ENCODE assay signal across 8 mouse cellular contexts in genomic region chr7:45786661-45787413, GRCm38 (mm10). TPM values are rescaled to one million over a fixed set of nuclear protein-coding genes. Genes with fewer than 3 reads are reported as not detected.
DNase-seq lines count a peak whose midpoint lies in the region; ATAC-seq lines count a peak whose summit lies in the region.

No protein-coding gene starts in this region.

- peaks cover 19% of the 10 kb centered on the region for H3K4me1 ChIP-seq in kidney, embryonic 14.5 days (ENCODE audit: control insufficient read depth, insufficient read depth, low read length)
- H3K4me1 ChIP-seq in limb, embryonic 15.5 days: peaks cover 41% of the 10 kb centered on the region

- H3K9me3 ChIP-seq in kidney, embryonic 14.5 days (ENCODE audit: control insufficient read depth, low read length): no peaks in the 10 kb centered on the region
- H3K9me3 ChIP-seq in limb, embryonic 15.5 days: no peaks in the 10 kb centered on the region; the same call in 1 of the 2 replicates

- ATAC-seq in kidney, embryonic 14.5 days (ENCODE audit: low FRiP score, low TSS enrichment): peak; percentile 40; the same call in 1 of the 2 replicates
- peak; percentile 36; the same call in 1 of the 2 replicates for ATAC-seq in limb, embryonic 15.5 days (ENCODE audit: insufficient number of reproducible peaks, low FRiP score, low TSS enrichment, low read depth)
- no peak for ATAC-seq in erythroblast, adult 5-6 weeks (replicated peaks; ENCODE audit: low FRiP score, poor library complexity, severe bottlenecking)

- 6% methylated on average over 17 of the region's 17 CpGs for whole genome bisulfite sequencing in kidney, embryonic 14.5 days
- WGBS in limb, embryonic 15.5 days: 6% methylated on average over 15 of the region's 17 CpGs

- DNase-seq in kidney, postnatal 10 days: no peak
- DNase-seq in cerebellum, adult 8-10 months: peak; percentile 66
- peak; percentile 81 for DNase-seq in forelimb bud, embryonic 11.5 days (ENCODE audit: low read depth, low spot score)
- peak; percentile 41 for DNase-seq in right cerebral cortex, postnatal 4 days
- DNase-seq in spleen, adult 18-20 months: no peak

- H3K36me3 ChIP-seq in kidney, embryonic 14.5 days (ENCODE audit: control insufficient read depth, insufficient read depth, low read length): peaks cover 17% of the 10 kb centered on the region; the same call in 1 of the 2 replicates
- peaks cover 32% of the 10 kb centered on the region for H3K36me3 ChIP-seq in limb, embryonic 15.5 days

- no peaks in the 10 kb centered on the region for H3K27me3 ChIP-seq in kidney, embryonic 14.5 days (ENCODE audit: control insufficient read depth, insufficient read depth, low read length)
- no peaks in the 10 kb centered on the region for H3K27me3 ChIP-seq in limb, embryonic 15.5 days

- peak overlapping the region; percentile 99 for H3K4me2 ChIP-seq in kidney, embryonic 14.5 days (replicated peaks; ENCODE audit: low read depth, low read length)
- H3K4me2 ChIP-seq in limb, embryonic 15.5 days: peak overlapping the region; percentile 95

- H3K4me3 ChIP-seq in kidney, embryonic 14.5 days (ENCODE audit: low read length): peak overlapping the region; percentile 77
- H3K4me3 ChIP-seq in limb, embryonic 15.5 days: peak overlapping the region; percentile 67

- H3K9ac ChIP-seq in kidney, embryonic 14.5 days (ENCODE audit: low read depth, low read length): peak overlapping the region; percentile 37; the same call in 1 of the 2 replicates
- H3K9ac ChIP-seq in limb, embryonic 15.5 days: no peak overlapping the region

- 0 out of 2 replicates have a peak overlapping the region, but pooled peaks have one; percentile 37 for H3K27ac ChIP-seq in kidney, embryonic 14.5 days (ENCODE audit: low read depth, low read length)
- H3K27ac ChIP-seq in limb, embryonic 15.5 days: no peak overlapping the region

RNA-seq across cellular contexts. Expression of gene Sult2b1, which starts 2.4 kb away (rescaled TPM):
- polyA plus RNA-seq in kidney, embryonic 14.5 days (2014; fragmentation: Nextera tagmentation; extraction: Ambion mirVana): 3.2 and 3.8 TPM in 2 replicates
- 82.1 and 91.0 TPM in 2 replicates for polyA plus RNA-seq in limb, embryonic 15.5 days (2015; fragmentation: Nextera tagmentation; extraction: Ambion mirVana)
- total RNA-seq in erythroblast, adult 5-6 weeks (2015; ENCODE audit: low replicate concordance): not detected in 2 replicates
- total RNA-seq in erythroblast, adult 5-6 weeks (2017; ENCODE audit: low replicate concordance): not detected in 2 replicates

RNA-seq across cellular contexts. Expression of gene Lmtk3, which starts 3.3 kb away (rescaled TPM):
- 2.8 and 4.2 TPM in 2 replicates for polyA plus RNA-seq in kidney, embryonic 14.5 days (2014; fragmentation: Nextera tagmentation; extraction: Ambion mirVana)
- 1.6 and 2.0 TPM in 2 replicates for polyA plus RNA-seq in limb, embryonic 15.5 days (2015; fragmentation: Nextera tagmentation; extraction: Ambion mirVana)
- not detected in 2 replicates for total RNA-seq in erythroblast, adult 5-6 weeks (2015; ENCODE audit: low replicate concordance)
- not detected in 2 replicates for total RNA-seq in erythroblast, adult 5-6 weeks (2017; ENCODE audit: low replicate concordance)

RNA-seq across cellular contexts. Expression of gene Cyth2, which starts 27.5 kb away (rescaled TPM):
- 109 and 111 TPM in 2 replicates for polyA plus RNA-seq in kidney, embryonic 14.5 days (2014; fragmentation: Nextera tagmentation; extraction: Ambion mirVana)
- 87.9 and 98.8 TPM in 2 replicates for polyA plus RNA-seq in limb, embryonic 15.5 days (2015; fragmentation: Nextera tagmentation; extraction: Ambion mirVana)
- total RNA-seq in erythroblast, adult 5-6 weeks (2015; ENCODE audit: low replicate concordance): 10.6 and 10.7 TPM in 2 replicates
- 11.6 and 14.5 TPM in 2 replicates for total RNA-seq in erythroblast, adult 5-6 weeks (2017; ENCODE audit: low replicate concordance)

RNA-seq across cellular contexts. Expression of gene Kcnj14, which starts 37.7 kb away (rescaled TPM):
- polyA plus RNA-seq in kidney, embryonic 14.5 days (2014; fragmentation: Nextera tagmentation; extraction: Ambion mirVana): 1.2 and 1.3 TPM in 2 replicates
- polyA plus RNA-seq in limb, embryonic 15.5 days (2015; fragmentation: Nextera tagmentation; extraction: Ambion mirVana): 1.4 and 1.5 TPM in 2 replicates
- 0.38 TPM in 1 of 2 replicates, not detected in the other for total RNA-seq in erythroblast, adult 5-6 weeks (2015; ENCODE audit: low replicate concordance)
- 0.09 TPM in 1 of 2 replicates, not detected in the other for total RNA-seq in erythroblast, adult 5-6 weeks (2017; ENCODE audit: low replicate concordance)

RNA-seq across cellular contexts. Expression of gene Grwd1, which starts 43.9 kb away (rescaled TPM):
- polyA plus RNA-seq in kidney, embryonic 14.5 days (2014; fragmentation: Nextera tagmentation; extraction: Ambion mirVana): 69.5 and 93.5 TPM in 2 replicates
- 56.3 and 59.3 TPM in 2 replicates for polyA plus RNA-seq in limb, embryonic 15.5 days (2015; fragmentation: Nextera tagmentation; extraction: Ambion mirVana)
- 1.5 and 2.3 TPM in 2 replicates for total RNA-seq in erythroblast, adult 5-6 weeks (2015; ENCODE audit: low replicate concordance)
- 0.43 and 3.1 TPM in 2 replicates for total RNA-seq in erythroblast, adult 5-6 weeks (2017; ENCODE audit: low replicate concordance)

Comparison
In these comparisons a context has a peak if more than half of its experiments do, and no peak if none do; other contexts are left out.
1. DNase-seq: peak in cerebellum, adult 8-10 months (single experiment), forelimb bud, embryonic 11.5 days (single experiment) and right cerebral cortex, postnatal 4 days (single experiment); none in kidney, postnatal 10 days (single experiment) and spleen, adult 18-20 months (0 of 2).
2. RNA of gene Sult2b1, which starts 2.4 kb away (polyA plus RNA-seq): 82.1 to 91.0 TPM in limb, embryonic 15.5 days; 3.2 to 3.8 TPM in kidney, embryonic 14.5 days; every median in the first group is over 10 times any median in the second.